Mouse (Mus musculus) embryonic fibroblast, embryonic 13.5 days (primary cell): Measurements from ENCODE around the gene Tert.

Experiments used
- CTCF ChIP-seq: IDR thresholded peaks from 2 replicates; pipeline ENCODE4 v1.5.1; 2011; ENCODE audit warnings: mild to moderate bottlenecking, control low read depth, low read length, moderate library complexity, borderline replicate concordance; ENCODE audit not compliant: insufficient read depth
- POLR2A ChIP-seq: IDR thresholded peaks from 2 replicates; pipeline ENCODE4 v1.6.1; 2011; ENCODE audit warnings: low read depth, mild to moderate bottlenecking, control low read depth, low read length, moderate library complexity

GRCm38 (mm10) chr13:73692249-73692868 lies 65.6 kb downstream of the Tert start:
- TF ChIP-seq POLR2A: no peak
- TF ChIP-seq CTCF: peak; percentile 18; the same call in 1 of the 2 replicates
